Mouse (Mus musculus) small intestine, adult 2 months (tissue): Measurements from ENCODE around the gene Gm11444.

Experiments
- CTCF ChIP-seq: fragments of 200-500 bp; IDR thresholded peaks from 2 replicates; pipeline ENCODE4 v1.5.1; 2012; ENCODE audit warnings: low read depth, mild to moderate bottlenecking, control low read depth, inconsistent platforms, low read length, moderate library complexity, mixed read lengths; ENCODE audit not compliant: insufficient replicate concordance, insufficient read length; ENCODE audit errors: extremely low read depth
- POLR2A ChIP-seq: fragments of 200-500 bp; IDR thresholded peaks from 2 replicates; pipeline ENCODE4 v1.6.1; 2012; ENCODE audit warnings: low read depth, mild to moderate bottlenecking, control low read depth, inconsistent platforms, low read length, moderate library complexity

DNA sequence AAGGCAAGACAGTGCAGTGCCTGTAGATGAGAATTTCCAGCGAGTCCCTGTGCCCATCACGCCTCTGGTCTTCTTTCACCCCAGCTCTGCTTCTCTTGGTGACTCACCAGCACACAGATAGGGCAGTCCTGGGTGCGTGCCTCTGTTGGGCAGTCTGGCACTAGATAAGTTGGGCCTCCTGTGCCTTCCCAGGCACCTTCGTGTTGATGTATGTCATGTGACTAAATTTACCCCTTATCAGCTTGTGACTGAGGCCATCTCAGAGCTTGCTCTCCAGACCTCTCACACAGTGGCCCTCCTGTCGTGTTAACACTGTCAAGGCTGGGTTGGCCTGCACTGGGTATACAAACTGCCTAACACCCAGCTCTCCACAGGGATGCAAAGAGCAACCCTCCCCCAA, 46.1 kb downstream of the Gm11444 start:
- TF ChIP-seq CTCF: no peak
- TF ChIP-seq POLR2A: no peak
